Mouse (Mus musculus) lung, adult 2 months (tissue): ENCODE measurements around the gene Fam160a1.

Experiments
- CTCF ChIP-seq: fragments of 200-500 bp; IDR thresholded peaks from 2 replicates; pipeline ENCODE4 v1.5.1; 2011; ENCODE audit warnings: mild to moderate bottlenecking, low read length, control low read depth; ENCODE audit not compliant: insufficient read depth
- POLR2A ChIP-seq: fragments of 200-500 bp; IDR thresholded peaks from 2 replicates; pipeline ENCODE4 v1.6.1; 2011; ENCODE audit warnings: low read depth, mild to moderate bottlenecking, control low read depth, low read length, borderline replicate concordance; ENCODE audit errors: extremely low read depth

DNA sequence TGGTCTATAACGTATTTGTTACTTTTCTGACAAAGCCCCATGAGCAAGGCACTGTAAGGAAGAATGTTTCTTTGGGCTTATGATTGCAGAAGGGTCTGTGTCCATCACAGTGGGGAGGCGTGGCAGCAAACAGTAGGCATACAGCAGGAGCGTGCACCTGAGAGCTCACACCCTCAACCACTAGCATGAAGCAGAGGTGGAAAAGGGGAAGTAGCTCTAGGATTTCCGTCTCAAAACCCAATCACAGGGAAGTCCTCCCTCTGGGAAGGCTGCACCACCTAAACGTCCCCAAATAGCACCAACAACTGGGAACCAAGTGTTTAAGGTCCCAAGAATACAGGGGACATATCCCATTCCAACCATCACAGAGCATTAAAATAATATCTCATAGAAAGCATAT, 43.9 kb upstream of the Fam160a1 start:
- TF ChIP-seq CTCF = no peak
- TF ChIP-seq POLR2A = no peak
